Mouse (Mus musculus) limb, embryonic 14.5 days (tissue): ENCODE results near the gene Fto. TPM values are rescaled to one million over a fixed set of nuclear protein-coding genes. Genes with fewer than 3 reads are reported as not detected.

Source experiments
- ATAC-seq: fragments of 200-750 bp; cut with Nextera tagmentation; 2 replicates; pipeline ENCODE4 v1.8.0; 2017; ENCODE audit warnings: low read depth, moderate number of reproducible peaks, moderate TSS enrichment; ENCODE audit not compliant: low FRiP score
- DNase-seq: peaks from one replicate; pipeline ENCODE4 v3.0.0-alpha.2; 2015; ENCODE audit warnings: low spot score
- H3K27ac ChIP-seq: fragments of 300-500 bp; sonication (generic); replicated peaks from 2 replicates; pipeline ENCODE4 v1.5.1; 2014; ENCODE audit warnings: low read depth, mild to moderate bottlenecking, low read length, moderate library complexity, mixed read lengths
- H3K27me3 ChIP-seq: fragments of 300-500 bp; sonication (generic); 2 replicates; pipeline ENCODE4 v1.6.1; 2014; ENCODE audit warnings: low read length, mixed read lengths; ENCODE audit not compliant: control insufficient read depth, insufficient read depth
- H3K36me3 ChIP-seq: fragments of 300-500 bp; sonication (generic); 2 replicates; pipeline ENCODE4 v1.6.1; 2014; ENCODE audit warnings: mild to moderate bottlenecking, low read length, moderate library complexity, mixed read lengths; ENCODE audit not compliant: control insufficient read depth, insufficient read depth
- H3K4me1 ChIP-seq: fragments of 300-500 bp; sonication (generic); 2 replicates; pipeline ENCODE4 v1.6.1; 2014; ENCODE audit warnings: antibody characterized with exemption, low read length, mixed read lengths; ENCODE audit not compliant: control insufficient read depth, insufficient read depth
- H3K4me2 ChIP-seq: fragments of 300-500 bp; sonication (generic); replicated peaks from 2 replicates; pipeline ENCODE4 v1.6.1; 2014; ENCODE audit warnings: low read depth, mild to moderate bottlenecking, low read length, moderate library complexity; ENCODE audit not compliant: severe bottlenecking
- H3K4me3 ChIP-seq: fragments of 300-500 bp; sonication (generic); replicated peaks from 2 replicates; pipeline ENCODE4 v1.5.1; 2014; ENCODE audit warnings: low read length
- H3K9ac ChIP-seq: fragments of 300-500 bp; sonication (generic); 2 replicates; pipeline ENCODE4 v1.6.1; 2014; ENCODE audit warnings: mild to moderate bottlenecking, low read depth, low read length, moderate library complexity; ENCODE audit not compliant: severe bottlenecking
- H3K9me3 ChIP-seq: fragments of 300-500 bp; sonication (generic); 2 replicates; pipeline ENCODE4 v1.6.1; 2016; ENCODE audit warnings: low read length; ENCODE audit not compliant: control insufficient read depth
- POLR2A ChIP-seq: fragments of 200-500 bp; IDR thresholded peaks from 2 replicates; pipeline ENCODE4 v1.8.0; 2012; ENCODE audit warnings: inconsistent platforms, mild to moderate bottlenecking, moderate library complexity, borderline replicate concordance; ENCODE audit not compliant: insufficient read depth, insufficient read length; ENCODE audit errors: extremely low read depth
- WGBS: fragments of 180-500 bp; shearing (Covaris S2); extraction: QIAGEN DNeasy Blood & Tissue Kit; methylation state at CpG from one replicate; pipeline ENCODE4 v1.1.7; 2014; 5-methylcytosine and 5-hydroxymethylcytosine counted together
- polyA plus RNA-seq, 2 experiments: library from polyadenylated mRNA; depleted of rRNA in 1 of 2; stranded (reverse) in 1 of 2; unstranded in 1 of 2; fragments of >200 nt; fragmentation: Nextera tagmentation in 1 of 2; extraction: Ambion mirVana in 1 of 2; gene quantifications; 2 replicates each; pipeline versions ENCODE4 v1.2.1 to v1.2.3; 2012 to 2014

The Fto gene
- polyA plus RNA-seq, 2 experiments: 80.0 to 107 TPM

DNA sequence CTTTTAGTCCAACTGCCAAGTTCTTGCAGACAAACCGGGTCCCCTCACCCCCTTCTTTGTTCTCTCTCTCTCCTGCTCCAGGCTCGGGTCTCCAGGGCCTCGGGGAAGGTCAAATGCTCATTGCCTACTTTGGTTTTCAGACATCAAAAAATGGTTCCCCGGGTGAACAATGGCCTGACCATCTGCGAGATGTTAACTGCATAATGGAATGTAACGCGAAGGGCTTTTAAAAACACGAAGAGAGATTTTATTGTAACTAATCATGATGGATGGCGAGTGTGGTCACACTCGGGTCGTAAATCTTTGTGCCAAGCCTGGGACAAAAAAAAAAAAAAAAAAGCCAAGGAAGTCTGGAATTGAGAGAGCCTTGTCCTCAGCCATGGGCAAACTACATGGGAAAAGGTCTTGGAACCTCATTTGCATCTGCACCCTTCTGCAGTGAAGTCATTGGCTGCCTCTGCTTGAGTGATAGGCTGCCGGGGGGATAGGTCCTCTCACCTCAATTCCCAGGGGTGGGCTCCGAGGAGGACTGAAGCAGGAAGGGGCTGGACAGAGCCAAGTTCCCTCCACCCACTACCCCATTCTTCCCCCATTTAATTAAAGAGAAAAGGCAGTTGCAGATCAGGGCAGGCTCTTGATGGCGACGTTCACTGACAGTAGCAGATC, 378.9 kb downstream of the Fto start:
- Histone ChIP-seq H3K36me3 (no peaks in the 10 kb centered on the region), H3K9ac (no peak overlapping the region), H3K27ac (no peak overlapping the region), H3K27me3 (peaks cover 28% of the 10 kb centered on the region), H3K4me1 (no peaks in the 10 kb centered on the region), H3K9me3 (no peaks in the 10 kb centered on the region), H3K4me2 (no peak overlapping the region), H3K4me3 (no peak overlapping the region)
- 11% methylated on average over 15 of the region's 15 CpGs for WGBS
- no peak for ATAC-seq
- no peak for DNase-seq
- no peak for TF ChIP-seq POLR2A

DNA sequence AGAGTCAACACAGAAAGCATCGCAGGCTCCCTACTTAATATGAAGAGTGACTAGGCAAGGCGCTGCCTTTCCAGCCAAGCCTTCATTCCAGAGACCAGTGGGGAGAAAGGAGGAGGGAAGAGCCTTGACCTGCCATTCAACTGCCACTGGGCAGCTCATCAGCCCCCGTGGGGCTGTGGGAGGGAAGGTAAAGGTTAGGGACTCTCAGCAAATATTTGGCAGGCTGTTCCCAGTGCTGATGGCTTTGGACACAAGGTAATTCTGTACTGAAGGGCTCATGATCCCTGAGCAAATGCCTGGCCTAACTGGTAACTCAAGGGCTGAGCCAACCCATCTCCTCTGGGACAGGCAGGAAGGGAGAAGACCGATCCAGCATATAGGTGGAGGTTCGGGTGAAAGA, 393.2 kb downstream of the Fto start:
- ATAC-seq: no peak
- Histone ChIP-seq H3K4me2 (no peak overlapping the region), H3K4me1 (no peaks in the 10 kb centered on the region), H3K36me3 (no peaks in the 10 kb centered on the region), H3K9ac (no peak overlapping the region), H3K27ac (no peak overlapping the region), H3K9me3 (no peaks in the 10 kb centered on the region), H3K27me3 (peaks cover 39% of the 10 kb centered on the region), H3K4me3 (no peak overlapping the region)
- 78% methylated on average over 5 of the region's 5 CpGs for WGBS
- no peak for TF ChIP-seq POLR2A
- no peak for DNase-seq

DNA sequence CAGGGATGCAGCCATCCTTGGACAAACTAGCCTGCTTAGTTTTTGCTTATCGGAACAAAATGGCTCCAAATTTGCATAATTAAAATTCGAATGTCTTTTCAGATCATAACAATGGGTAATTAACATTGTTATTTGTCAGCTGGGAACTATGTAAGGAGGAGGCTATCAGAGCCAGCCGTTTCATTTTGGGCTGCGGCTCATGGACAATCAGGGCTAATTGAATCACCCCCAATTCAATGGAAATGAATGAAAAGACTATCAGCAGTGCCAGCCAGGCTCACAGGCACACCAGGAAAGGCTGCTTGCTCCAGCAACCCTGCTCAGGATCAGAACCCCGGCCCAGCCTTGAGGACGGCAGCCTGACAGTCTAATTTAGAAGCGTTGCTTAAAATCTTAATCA, 395.3 kb downstream of the Fto start:
- no peak for TF ChIP-seq POLR2A
- Histone ChIP-seq H3K9me3 (no peaks in the 10 kb centered on the region), H3K4me1 (peaks cover 5% of the 10 kb centered on the region; the same call in 1 of the 2 replicates), H3K4me3 (no peak overlapping the region), H3K27ac (no peak overlapping the region), H3K4me2 (no peak overlapping the region), H3K27me3 (peaks cover 60% of the 10 kb centered on the region), H3K9ac (no peak overlapping the region), H3K36me3 (no peaks in the 10 kb centered on the region)
- DNase-seq (no peak), ATAC-seq (no peak)
- 79% methylated on average over 7 of the region's 7 CpGs for WGBS

DNA sequence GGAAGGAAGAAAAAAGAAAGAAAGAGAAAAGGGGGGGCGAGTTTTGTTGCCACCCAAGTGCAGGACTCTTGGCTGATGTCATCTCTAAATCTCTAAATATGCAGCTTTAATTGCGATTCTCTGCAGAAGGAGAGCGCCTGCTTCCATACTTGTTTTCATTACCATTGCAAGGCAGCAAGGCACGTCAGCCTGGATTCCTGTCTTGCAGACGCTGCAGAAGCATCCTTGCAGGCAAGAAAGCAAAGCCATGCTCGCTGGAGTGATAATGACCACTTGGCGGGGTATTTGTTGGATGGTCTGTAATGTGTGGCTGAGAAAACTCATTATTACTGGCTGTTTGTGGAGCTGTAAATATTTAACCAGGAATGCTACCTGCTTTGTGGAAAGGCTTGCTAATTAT, 396.4 kb downstream of the Fto start:
- peaks cover 71% of the 10 kb centered on the region for H3K27me3 ChIP-seq
- H3K36me3 ChIP-seq: no peaks in the 10 kb centered on the region
- no peaks in the 10 kb centered on the region for H3K9me3 ChIP-seq
- no peak overlapping the region for H3K27ac ChIP-seq
- 20% methylated on average over 7 of the region's 7 CpGs for WGBS
- DNase-seq (no peak), ATAC-seq (no peak)
- peaks cover 6% of the 10 kb centered on the region; the same call in 1 of the 2 replicates for H3K4me1 ChIP-seq
- H3K9ac ChIP-seq: no peak overlapping the region
- no peak overlapping the region for H3K4me2 ChIP-seq
- H3K4me3 ChIP-seq: no peak overlapping the region
- no peak for TF ChIP-seq POLR2A

DNA sequence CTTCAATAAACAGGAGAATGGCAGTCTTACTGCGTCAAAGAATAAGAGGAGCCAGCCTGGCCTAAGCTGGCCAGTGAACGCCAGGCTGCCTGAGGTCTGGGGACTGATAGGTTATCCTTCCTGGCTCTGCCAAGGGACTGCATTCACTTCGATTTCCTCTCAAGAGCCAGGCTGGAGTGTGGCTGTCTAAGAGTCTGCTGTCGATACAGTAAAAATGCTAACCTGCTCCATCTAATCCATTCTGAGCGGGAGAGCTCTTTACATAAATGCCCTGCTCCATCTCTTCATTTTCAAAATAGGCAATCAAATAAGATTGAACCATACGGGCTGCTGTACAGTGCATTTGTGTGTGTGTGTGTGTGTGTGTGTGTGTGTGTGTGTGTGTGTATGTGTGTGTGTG, 397.9 kb downstream of the Fto start:
- ATAC-seq (no peak), DNase-seq (no peak)
- 46% methylated on average over 6 of the region's 6 CpGs for WGBS
- H3K4me3 ChIP-seq: no peak overlapping the region
- no peak overlapping the region for H3K27ac ChIP-seq
- no peak overlapping the region for H3K9ac ChIP-seq
- H3K27me3 ChIP-seq: peaks cover 84% of the 10 kb centered on the region
- H3K36me3 ChIP-seq: no peaks in the 10 kb centered on the region
- H3K4me1 ChIP-seq: peaks cover 6% of the 10 kb centered on the region; the same call in 1 of the 2 replicates
- H3K9me3 ChIP-seq: no peaks in the 10 kb centered on the region
- TF ChIP-seq POLR2A: no peak
- H3K4me2 ChIP-seq: no peak overlapping the region

DNA sequence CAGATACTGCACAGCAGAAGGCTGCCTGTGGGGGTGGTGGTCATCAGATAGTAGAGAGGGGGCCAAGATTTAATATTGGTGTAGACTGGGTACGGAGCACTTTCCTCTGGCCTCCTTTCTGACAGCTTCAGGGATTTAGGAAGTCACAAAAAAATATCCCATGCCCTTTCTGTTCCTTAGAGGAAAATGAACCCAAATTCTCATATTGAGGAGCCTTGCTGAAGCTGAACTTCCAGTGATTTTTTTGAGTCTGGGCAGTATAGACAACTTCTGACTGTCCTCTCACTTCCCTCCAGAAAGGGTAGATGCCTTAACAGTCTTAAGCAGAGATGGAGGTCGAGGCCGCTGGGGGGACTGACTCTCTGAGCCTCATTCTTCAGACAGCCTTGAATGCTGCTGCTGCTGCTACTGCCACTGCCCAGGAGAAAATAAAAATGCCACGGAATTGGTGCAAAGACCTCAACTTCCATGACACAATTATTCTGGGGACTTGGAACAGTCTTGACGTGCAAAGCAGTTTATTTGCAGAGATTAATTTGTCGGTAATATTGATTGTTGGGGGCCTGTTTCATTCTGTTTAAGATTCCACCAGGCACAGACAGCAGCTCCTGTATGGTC, 398.8 kb downstream of the Fto start:
- Histone ChIP-seq H3K4me3 (no peak overlapping the region), H3K4me1 (peaks cover 6% of the 10 kb centered on the region; the same call in 1 of the 2 replicates), H3K9me3 (no peaks in the 10 kb centered on the region), H3K9ac (no peak overlapping the region), H3K27me3 (peaks cover 86% of the 10 kb centered on the region), H3K27ac (no peak overlapping the region), H3K4me2 (no peak overlapping the region; the same call in 1 of the 2 replicates), H3K36me3 (no peaks in the 10 kb centered on the region)
- WGBS: 19% methylated on average over 6 of the region's 6 CpGs
- ATAC-seq (no peak), DNase-seq (no peak)
- TF ChIP-seq POLR2A: no peak
